Mouse (Mus musculus): ENCODE data around the gene 2310011J03Rik. TPM values are rescaled to one million over a fixed set of nuclear protein-coding genes. Genes with fewer than 3 reads are reported as not detected.
A peak's percentile ranks its signal among the peaks of the same experiment; 100 is the strongest.

Gene 2310011J03Rik
- total and polyA plus RNA-seq, 3 experiments: 34.6 to 46.8 (median 37.5) TPM

DNA sequence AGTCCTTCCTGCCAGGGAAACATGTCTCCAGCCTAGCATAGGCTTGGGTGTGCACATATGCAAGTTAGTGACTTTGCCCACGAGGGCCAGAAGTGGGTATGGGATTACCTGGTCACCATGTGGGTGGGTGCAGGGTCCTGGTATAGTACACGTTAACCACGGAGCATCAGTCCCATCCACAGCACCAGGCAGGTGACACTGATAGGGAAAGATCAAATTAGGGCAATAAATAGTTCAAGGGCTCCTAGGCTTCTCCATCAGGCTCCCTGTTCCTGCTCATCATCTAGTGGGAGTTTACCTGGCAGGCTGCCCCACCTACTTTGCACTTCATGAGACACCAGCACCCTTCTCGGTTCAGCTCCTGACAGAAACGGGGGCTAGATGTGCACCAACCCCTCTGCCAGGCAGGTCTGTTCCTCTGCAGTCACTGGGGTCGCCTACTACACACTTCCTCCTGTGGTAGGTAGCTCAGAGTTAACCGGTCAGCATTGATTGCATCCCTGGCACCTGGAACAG lies 25.5 kb downstream of the 2310011J03Rik start:
- Histone ChIP-seq H3K27ac (ENCODE audit: insufficient read depth, low read depth) (no peak overlapping the region), H3K4me3 (replicated peaks in 1 of 3; ENCODE audit: low read depth in 2 of 3, low read length in 2 of 3, poor library complexity in 1 of 3) (no peak overlapping the region), H3K4me1 (ENCODE audit: control insufficient read depth in 1 of 2, insufficient read depth in 2 of 2) (peaks cover 8 to 33% of the 10 kb centered on the region in 2 experiments; a peak in 3 of 4 replicates), H3K79me2 (replicated peaks; ENCODE audit: control insufficient read depth, extremely low read depth, insufficient read depth, poor library complexity, severe bottlenecking) (peaks cover 17% of the 10 kb centered on the region), H3K4me2 (ENCODE audit: insufficient read depth, low read depth, poor library complexity, severe bottlenecking) (no peak overlapping the region), H3K36me3 (replicated peaks in 1 of 2; ENCODE audit: control insufficient read depth in 1 of 2, insufficient read depth in 1 of 2, low read length in 1 of 2) (peaks cover 18 to 29% of the 10 kb centered on the region in 2 experiments), H3K9ac (ENCODE audit: insufficient read depth, low read depth) (no peak overlapping the region), H3K27me3 (replicated peaks) (peaks cover 12% of the 10 kb centered on the region), H3K9me3 (replicated peaks; ENCODE audit: low read length) (no peaks in the 10 kb centered on the region)
- in situ Hi-C loops (cut with MboI; ENCODE audit: low pct_ligation_motif_present, low pct_unique_long_range_greater_than_20kb, low sequenced_read_pairs): no loop called here
- dilution Hi-C loops (cut with MboI; ENCODE audit: extremely low pct_ligation_motif_present, extremely low pct_unique_long_range_greater_than_20kb, low sequenced_read_pairs): no loop called here
- TF ChIP-seq CHD2 (IDR thresholded peaks at IDR 0.05; ENCODE audit: low read length): no peak; the same call in 1 of the 2 replicates
- TF ChIP-seq MEF2A (IDR thresholded peaks at IDR 0.05; ENCODE audit: borderline replicate concordance, low read depth, low read length): no peak
- peak; percentile 54; the same call in 1 of the 2 replicates for TF ChIP-seq ZMIZ1 (IDR thresholded peaks at IDR 0.05; ENCODE audit: low read depth, low read length)
- TF ChIP-seq POLR2AphosphoS2 (IDR thresholded peaks at IDR 0.05; ENCODE audit: low read depth, low read length): peak; percentile 98
- TF ChIP-seq NRF1 (IDR thresholded peaks at IDR 0.05; ENCODE audit: low read depth, low read length): no peak
- TF ChIP-seq PAX5 (IDR thresholded peaks at IDR 0.05; ENCODE audit: low read length): no peak
- no peak for TF ChIP-seq E2F4 (IDR thresholded peaks at IDR 0.05; ENCODE audit: insufficient replicate concordance, low read depth, low read length)
- no peak for TF ChIP-seq RCOR1 (conservative IDR thresholded peaks at IDR 0.05; ENCODE audit: low read depth, low read length)
- peak; percentile 67 for TF ChIP-seq POLR2A (IDR thresholded peaks at IDR 0.05; ENCODE audit: low read depth, low read length)
- peak; percentile 33; the same call in 1 of the 2 replicates for TF ChIP-seq NELFE (IDR thresholded peaks at IDR 0.05; ENCODE audit: low read depth, low read length)
- 0 out of 2 replicates have a peak, but pooled peaks have one; percentile 16 for TF ChIP-seq ELF1 (IDR thresholded peaks at IDR 0.05; ENCODE audit: low read depth, low read length)
- no peak for DNase-seq (ENCODE audit: extremely low read depth)

- peaks cover 18 to 30% of the 10 kb centered on the region in 2 experiments for H3K36me3 ChIP-seq (replicated peaks in 1 of 2; ENCODE audit: control insufficient read depth in 1 of 2, insufficient read depth in 1 of 2, low read length in 1 of 2)
- TF ChIP-seq MAX (IDR thresholded peaks at IDR 0.05; ENCODE audit: low read length): no peak
- TF ChIP-seq ZC3H11A (IDR thresholded peaks at IDR 0.05; ENCODE audit: low read depth, low read length): no peak
- no peak for TF ChIP-seq MAFK (IDR thresholded peaks at IDR 0.05; ENCODE audit: insufficient replicate concordance, low read length)
- no peak for TF ChIP-seq E2F4 (IDR thresholded peaks at IDR 0.05; ENCODE audit: insufficient replicate concordance, low read depth, low read length)
- TF ChIP-seq ETS1 (conservative IDR thresholded peaks at IDR 0.05; ENCODE audit: low read depth, low read length): no peak
- dilution Hi-C loops (cut with MboI; ENCODE audit: extremely low pct_ligation_motif_present, extremely low pct_unique_long_range_greater_than_20kb, low sequenced_read_pairs) (no loop called here), in situ Hi-C loops (cut with MboI; ENCODE audit: low pct_ligation_motif_present, low pct_unique_long_range_greater_than_20kb, low sequenced_read_pairs) (no loop called here)
- H3K4me3 ChIP-seq (replicated peaks in 1 of 3; ENCODE audit: low read depth in 2 of 3, low read length in 2 of 3, poor library complexity in 1 of 3): peak overlapping the region in 2 of 3 experiments; percentile 77 to 99
- no peak for DNase-seq (ENCODE audit: extremely low read depth)
- H3K4me2 ChIP-seq (ENCODE audit: insufficient read depth, low read depth, poor library complexity, severe bottlenecking): peak overlapping the region; percentile 72; the same call in 1 of the 2 replicates
- H3K9me3 ChIP-seq (replicated peaks; ENCODE audit: low read length): peaks cover 1% of the 10 kb centered on the region
- peaks cover 8 to 33% of the 10 kb centered on the region in 2 experiments; a peak in 3 of 4 replicates for H3K4me1 ChIP-seq (ENCODE audit: control insufficient read depth in 1 of 2, insufficient read depth in 2 of 2)
- H3K9ac ChIP-seq (ENCODE audit: insufficient read depth, low read depth): peak overlapping the region; percentile 94; the same call in 1 of the 2 replicates
- peaks cover 7% of the 10 kb centered on the region for H3K27me3 ChIP-seq (replicated peaks)
- no peak overlapping the region for H3K27ac ChIP-seq (ENCODE audit: insufficient read depth, low read depth)
- H3K79me2 ChIP-seq (replicated peaks; ENCODE audit: control insufficient read depth, extremely low read depth, insufficient read depth, poor library complexity, severe bottlenecking): peaks cover 17% of the 10 kb centered on the region
These were observed 26.0 kb downstream of the 2310011J03Rik start for GRCm38 (mm10) chr10:80294311-80294710.

Measured in CH12.LX (cell line).